Mouse (Mus musculus) forebrain, embryonic 14.5 days (tissue): Measurements from ENCODE around the gene Etl4. TPM values are rescaled to one million over a fixed set of nuclear protein-coding genes. Genes with fewer than 3 reads are reported as not detected.
A peak's percentile ranks its signal among the peaks of the same experiment; 100 is the strongest.

ENCODE experiments used
- ATAC-seq: fragments of 200-750 bp; cut with Nextera tagmentation; 2 replicates; pipeline ENCODE4 v1.8.0; 2017; ENCODE audit warnings: mild to moderate bottlenecking, moderate library complexity
- DNase-seq: peaks from one replicate; pipeline ENCODE4 v3.0.0-alpha.2; 2015; ENCODE audit warnings: low spot score
- H3K27ac ChIP-seq: fragments of 300-500 bp; sonication (generic); 2 replicates; pipeline ENCODE4 v1.5.1; 2014; ENCODE audit warnings: low read depth, mild to moderate bottlenecking, control low read depth, low read length, moderate library complexity
- H3K27me3 ChIP-seq: fragments of 300-500 bp; sonication (generic); replicated peaks from 2 replicates; pipeline ENCODE4 v1.6.1; 2014; ENCODE audit warnings: low read length, control low read depth, mixed read lengths; ENCODE audit not compliant: control insufficient read depth, insufficient read depth
- H3K36me3 ChIP-seq: fragments of 300-500 bp; sonication (generic); 2 replicates; pipeline ENCODE4 v1.6.1; 2014; ENCODE audit warnings: low read length, control low read depth; ENCODE audit not compliant: control insufficient read depth, insufficient read depth
- H3K4me1 ChIP-seq: fragments of 300-500 bp; sonication (generic); 2 replicates; pipeline ENCODE4 v1.6.1; 2014; ENCODE audit warnings: antibody characterized with exemption, low read length, control low read depth; ENCODE audit not compliant: control insufficient read depth, insufficient read depth
- H3K4me2 ChIP-seq: fragments of 300-500 bp; sonication (generic); 2 replicates; pipeline ENCODE4 v1.6.1; 2014; ENCODE audit warnings: mild to moderate bottlenecking, control low read depth, low read length
- H3K4me3 ChIP-seq: fragments of 300-500 bp; sonication (generic); 2 replicates; pipeline ENCODE4 v1.5.1; 2014; ENCODE audit warnings: low read depth, low read length, control low read depth
- H3K9ac ChIP-seq: fragments of 300-500 bp; sonication (generic); 2 replicates; pipeline ENCODE4 v1.6.1; 2014; ENCODE audit warnings: mild to moderate bottlenecking, low read length, control low read depth, moderate library complexity
- H3K9me3 ChIP-seq: fragments of 300-500 bp; sonication (generic); replicated peaks from 2 replicates; pipeline ENCODE4 v1.6.1; 2016; ENCODE audit warnings: low read length, control low read depth, mixed read lengths; ENCODE audit not compliant: control insufficient read depth
- WGBS: fragments of 180-500 bp; shearing (Covaris S2); extraction: QIAGEN DNeasy Blood & Tissue Kit; methylation state at CpG from one replicate; pipeline ENCODE4 v1.1.7; 2014; 5-methylcytosine and 5-hydroxymethylcytosine counted together
- polyA plus RNA-seq: library from polyadenylated mRNA; unstranded; fragments of >200 nt; fragmentation: Nextera tagmentation; extraction: Ambion mirVana; gene quantifications from 2 replicates; pipeline ENCODE4 v1.2.1, GENCODE M21; 2014

The Etl4 gene
- polyA plus RNA-seq, 1 experiment from 2014 or later = 14.7 TPM

- Histone ChIP-seq H3K27me3 (no peaks in the 10 kb centered on the region), H3K4me3 (no peak overlapping the region), H3K9me3 (no peaks in the 10 kb centered on the region), H3K27ac (no peak overlapping the region), H3K4me2 (no peak overlapping the region), H3K4me1 (no peaks in the 10 kb centered on the region), H3K36me3 (no peaks in the 10 kb centered on the region), H3K9ac (no peak overlapping the region)
- WGBS = 18% methylated on average over 8 of the region's 8 CpGs
- DNase-seq = no peak
- no peak for ATAC-seq
Observed at GRCm38 (mm10) chr2:20496219-20496800, 586.7 kb downstream of the Etl4 start.

GRCm38 (mm10) chr2:20507832-20508723 lies 598.5 kb downstream of the Etl4 start:
- Histone ChIP-seq H3K9me3 (no peaks in the 10 kb centered on the region), H3K4me3 (no peak overlapping the region), H3K4me1 (no peaks in the 10 kb centered on the region), H3K27ac (no peak overlapping the region), H3K27me3 (no peaks in the 10 kb centered on the region), H3K36me3 (no peaks in the 10 kb centered on the region), H3K4me2 (no peak overlapping the region), H3K9ac (no peak overlapping the region)
- DNase-seq (no peak), ATAC-seq (no peak)
- WGBS = 67% methylated on average over 6 of the region's 6 CpGs

GRCm38 (mm10) chr2:20508724-20509052 lies 599.1 kb downstream of the Etl4 start:
- no peaks in the 10 kb centered on the region for H3K9me3 ChIP-seq
- WGBS = 76% methylated on average over 3 of the region's 3 CpGs
- no peaks in the 10 kb centered on the region for H3K36me3 ChIP-seq
- no peak overlapping the region for H3K4me2 ChIP-seq
- H3K27me3 ChIP-seq = no peaks in the 10 kb centered on the region
- H3K4me3 ChIP-seq = no peak overlapping the region
- H3K27ac ChIP-seq = no peak overlapping the region
- no peak overlapping the region for H3K9ac ChIP-seq
- no peaks in the 10 kb centered on the region for H3K4me1 ChIP-seq
- no peak for DNase-seq
- no peak for ATAC-seq

- H3K9me3 ChIP-seq = no peaks in the 10 kb centered on the region
Observed at GRCm38 (mm10) chr2:20510061-20510460, 600.5 kb downstream of the Etl4 start.

GRCm38 (mm10) chr2:20516270-20516865 lies 606.8 kb downstream of the Etl4 start:
- 94% methylated on average over 8 of the region's 8 CpGs for WGBS
- H3K27me3 ChIP-seq = no peaks in the 10 kb centered on the region
- no peak overlapping the region for H3K27ac ChIP-seq
- DNase-seq = no peak
- H3K4me1 ChIP-seq = peaks cover 8% of the 10 kb centered on the region; the same call in 1 of the 2 replicates
- H3K4me3 ChIP-seq = no peak overlapping the region
- H3K36me3 ChIP-seq = no peaks in the 10 kb centered on the region
- ATAC-seq = no peak
- H3K9me3 ChIP-seq = no peaks in the 10 kb centered on the region
- H3K9ac ChIP-seq = no peak overlapping the region
- H3K4me2 ChIP-seq = no peak overlapping the region

More at GRCm38 (mm10) chr2:20510061-20510460, 600.5 kb downstream of the Etl4 start:
- Histone ChIP-seq H3K27me3 (no peaks in the 10 kb centered on the region), H3K4me3 (no peak overlapping the region), H3K36me3 (no peaks in the 10 kb centered on the region), H3K27ac (no peak overlapping the region), H3K9ac (no peak overlapping the region), H3K4me2 (no peak overlapping the region), H3K4me1 (no peaks in the 10 kb centered on the region)
- ATAC-seq (no peak), DNase-seq (no peak)
- 80% methylated on average over 2 of the region's 2 CpGs for WGBS

- DNase-seq = no peak
- Histone ChIP-seq H3K36me3 (no peaks in the 10 kb centered on the region), H3K9ac (no peak overlapping the region), H3K27me3 (no peaks in the 10 kb centered on the region), H3K9me3 (no peaks in the 10 kb centered on the region), H3K27ac (no peak overlapping the region), H3K4me1 (peaks cover 10% of the 10 kb centered on the region; the same call in 1 of the 2 replicates), H3K4me3 (no peak overlapping the region), H3K4me2 (no peak overlapping the region)
- no peak for ATAC-seq
- WGBS = 91% methylated on average over 2 of the region's 2 CpGs
Observed at GRCm38 (mm10) chr2:20517853-20518252, 608.3 kb downstream of the Etl4 start.

GRCm38 (mm10) chr2:20518506-20518905 lies 608.9 kb downstream of the Etl4 start:
- no peak overlapping the region for H3K4me3 ChIP-seq
- H3K9me3 ChIP-seq = no peaks in the 10 kb centered on the region
- H3K4me2 ChIP-seq = no peak overlapping the region
- H3K36me3 ChIP-seq = no peaks in the 10 kb centered on the region
- H3K9ac ChIP-seq = no peak overlapping the region
- H3K4me1 ChIP-seq = peaks cover 10% of the 10 kb centered on the region; the same call in 1 of the 2 replicates
- peak; percentile 77 for DNase-seq
- WGBS = 31% methylated on average over 2 of the region's 2 CpGs
- no peak overlapping the region for H3K27ac ChIP-seq
- H3K27me3 ChIP-seq = no peaks in the 10 kb centered on the region
- ATAC-seq = no peak

GRCm38 (mm10) chr2:20519447-20520098 lies 610.0 kb downstream of the Etl4 start:
- Histone ChIP-seq H3K9ac (peak overlapping the region; percentile 70), H3K4me3 (peak overlapping the region; percentile 44), H3K9me3 (no peaks in the 10 kb centered on the region), H3K36me3 (no peaks in the 10 kb centered on the region), H3K27ac (peak overlapping the region; percentile 74), H3K4me2 (peak overlapping the region; percentile 88), H3K4me1 (peaks cover 10% of the 10 kb centered on the region; the same call in 1 of the 2 replicates), H3K27me3 (no peaks in the 10 kb centered on the region)
- under 1% methylated on average over 39 of the region's 39 CpGs for WGBS
- DNase-seq (peak; percentile 66), ATAC-seq (peak; percentile 70)
